Mouse (Mus musculus) liver, embryonic 15.5 days (tissue): ENCODE measurements around the gene Olfr1158. TPM values are rescaled to one million over a fixed set of nuclear protein-coding genes. Genes with fewer than 3 reads are reported as not detected.
A peak's percentile ranks its signal among the peaks of the same experiment; 100 is the strongest.
"Not testable (repeated sequence)": the region's sequence is repeated elsewhere in the genome, so short reads cannot be mapped to it uniquely, and the experiment has no call there.

Source experiments
- ATAC-seq: fragments of 200-750 bp; cut with Nextera tagmentation; 2 replicates; pipeline ENCODE4 v1.8.0; 2017; ENCODE audit warnings: moderate number of reproducible peaks, mild to moderate bottlenecking, moderate library complexity; ENCODE audit not compliant: insufficient read depth
- H3K27ac ChIP-seq: fragments of 300-500 bp; sonication (generic); replicated peaks from 2 replicates; pipeline ENCODE4 v1.5.1; 2015; ENCODE audit warnings: mild to moderate bottlenecking, inconsistent platforms
- H3K27me3 ChIP-seq: fragments of 300-500 bp; sonication (generic); 2 replicates; pipeline ENCODE4 v1.6.1; 2015; ENCODE audit warnings: mild to moderate bottlenecking, inconsistent platforms
- H3K36me3 ChIP-seq: fragments of 300-500 bp; sonication (generic); replicated peaks from 2 replicates; pipeline ENCODE4 v1.6.1; 2015; ENCODE audit warnings: moderate library complexity, mild to moderate bottlenecking, inconsistent platforms
- H3K4me1 ChIP-seq: fragments of 300-500 bp; sonication (generic); replicated peaks from 2 replicates; pipeline ENCODE4 v1.6.1; 2015; ENCODE audit warnings: inconsistent platforms
- H3K4me2 ChIP-seq: fragments of 300-500 bp; sonication (generic); 2 replicates; pipeline ENCODE4 v1.6.1; 2015; ENCODE audit warnings: moderate library complexity, mild to moderate bottlenecking, inconsistent platforms
- H3K4me3 ChIP-seq: fragments of 300-500 bp; sonication (generic); replicated peaks from 2 replicates; pipeline ENCODE4 v1.5.1; 2015; ENCODE audit warnings: mild to moderate bottlenecking, inconsistent platforms
- H3K9ac ChIP-seq: fragments of 300-500 bp; sonication (generic); 2 replicates; pipeline ENCODE4 v1.6.1; 2015; ENCODE audit warnings: moderate library complexity, mild to moderate bottlenecking, inconsistent platforms
- H3K9me3 ChIP-seq: fragments of 300-500 bp; sonication (generic); replicated peaks from 2 replicates; pipeline ENCODE4 v1.6.1; 2016; ENCODE audit warnings: inconsistent platforms
- WGBS: fragments of 180-500 bp; shearing (Covaris S2); methylation state at CpG from one replicate; pipeline ENCODE4 v1.1.7; 2015; ENCODE audit warnings: mixed read lengths; ENCODE audit not compliant: insufficient replicate concordance; 5-methylcytosine and 5-hydroxymethylcytosine counted together
- polyA plus RNA-seq: library from polyadenylated mRNA; unstranded; fragments of >200 nt; fragmentation: Nextera tagmentation; extraction: Ambion mirVana; gene quantifications from 2 replicates; pipeline ENCODE4 v1.2.1, GENCODE M21; 2015

Olfr1158 gene
- polyA plus RNA-seq = not detected in 2 replicates

- H3K4me3 ChIP-seq = no peak within 1 kb of the TSS
- no peaks in the 10 kb centered on the region for H3K27me3 ChIP-seq
- no peak within 1 kb of the TSS for H3K4me2 ChIP-seq
- H3K9ac ChIP-seq = no peak within 1 kb of the TSS
- no peak for ATAC-seq
- no peaks in the 10 kb centered on the region for H3K9me3 ChIP-seq
- H3K4me1 ChIP-seq = no peaks in the 10 kb centered on the region
- H3K27ac ChIP-seq = no peak within 1 kb of the TSS
- no peaks in the 10 kb centered on the region for H3K36me3 ChIP-seq
Observed at GRCm38 (mm10) chr2:87989813-87990212, at the start of gene Olfr1158. Gene Olfr1158 (plus strand): TSS chr2:87990113.

- 86% methylated on average over 1 of the region's 1 CpGs for WGBS
- no peak for ATAC-seq
- Histone ChIP-seq H3K4me2 (no peak within 1 kb of the TSS), H3K9ac (no peak within 1 kb of the TSS), H3K36me3 (no peaks in the 10 kb centered on the region), H3K4me1 (no peaks in the 10 kb centered on the region), H3K4me3 (no peak within 1 kb of the TSS), H3K9me3 (no peaks in the 10 kb centered on the region), H3K27me3 (no peaks in the 10 kb centered on the region), H3K27ac (no peak within 1 kb of the TSS)
Observed at GRCm38 (mm10) chr2:87945037-87945436, 44.9 kb upstream of the Olfr1158 start, which contains the start of gene Olfr1155. Gene Olfr1155 (minus strand): TSS chr2:87945137.

- ATAC-seq = no peak
- H3K4me3 ChIP-seq = no peak within 1 kb of the TSS
Observed at GRCm38 (mm10) chr2:87953000-87953399, 36.9 kb upstream of the Olfr1158 start, which contains the start of gene Olfr1156. Gene Olfr1156 (minus strand): TSS chr2:87953100.

GRCm38 (mm10) chr2:87968199-87968598 lies 21.7 kb upstream of the Olfr1158 start, which contains the start of gene Olfr1157:
Gene Olfr1157 (minus strand): TSS chr2:87968299.
- ATAC-seq = no peak
- no peak within 1 kb of the TSS for H3K27ac ChIP-seq
- 80% methylated on average over 4 of the region's 4 CpGs for WGBS

More at GRCm38 (mm10) chr2:87953000-87953399, 36.9 kb upstream of the Olfr1158 start, which contains the start of gene Olfr1156:
- Histone ChIP-seq H3K9ac (no peak within 1 kb of the TSS), H3K27ac (no peak within 1 kb of the TSS), H3K4me2 (no peak within 1 kb of the TSS), H3K36me3 (no peaks in the 10 kb centered on the region), H3K9me3 (no peaks in the 10 kb centered on the region), H3K27me3 (no peaks in the 10 kb centered on the region), H3K4me1 (no peaks in the 10 kb centered on the region)

GRCm38 (mm10) chr2:87974563-87974962 lies 15.3 kb upstream of the Olfr1158 start, which contains the start of gene Olfr74:
Gene Olfr74 (minus strand): TSS chr2:87974663.
- H3K9me3 ChIP-seq = no peaks in the 10 kb centered on the region
- WGBS = 52% methylated on average over 3 of the region's 3 CpGs
- H3K36me3 ChIP-seq = no peaks in the 10 kb centered on the region
- no peaks in the 10 kb centered on the region for H3K4me1 ChIP-seq
- H3K27me3 ChIP-seq = no peaks in the 10 kb centered on the region
- no peak within 1 kb of the TSS for H3K27ac ChIP-seq
- no peak within 1 kb of the TSS for H3K9ac ChIP-seq
- H3K4me2 ChIP-seq = no peak within 1 kb of the TSS
- no peak for ATAC-seq
- H3K4me3 ChIP-seq = no peak within 1 kb of the TSS

More at GRCm38 (mm10) chr2:87968199-87968598, 21.7 kb upstream of the Olfr1158 start, which contains the start of gene Olfr1157:
- H3K36me3 ChIP-seq = no peaks in the 10 kb centered on the region
- no peaks in the 10 kb centered on the region for H3K4me1 ChIP-seq
- no peaks in the 10 kb centered on the region for H3K27me3 ChIP-seq
- H3K4me3 ChIP-seq = no peak within 1 kb of the TSS
- H3K4me2 ChIP-seq = no peak within 1 kb of the TSS
- no peaks in the 10 kb centered on the region for H3K9me3 ChIP-seq
- no peak within 1 kb of the TSS for H3K9ac ChIP-seq

GRCm38 (mm10) chr2:88007515-88008318 lies 17.8 kb downstream of the Olfr1158 start, which contains the start of gene Olfr1160:
Gene Olfr1160 (minus strand): TSS chr2:88008268.
- H3K9ac ChIP-seq = no peak within 1 kb of the TSS
- H3K4me2 ChIP-seq = no peak within 1 kb of the TSS
- H3K36me3 ChIP-seq = no peaks in the 10 kb centered on the region
- no peaks in the 10 kb centered on the region for H3K9me3 ChIP-seq
- no peak within 1 kb of the TSS for H3K4me3 ChIP-seq
- no peaks in the 10 kb centered on the region for H3K4me1 ChIP-seq
- no peak within 1 kb of the TSS for H3K27ac ChIP-seq
- ATAC-seq = 0 out of 2 replicates have a peak, but pooled peaks have one; percentile 63
- no peaks in the 10 kb centered on the region for H3K27me3 ChIP-seq

GRCm38 (mm10) chr2:88022474-88022873 lies 32.6 kb downstream of the Olfr1158 start, which contains the start of gene Olfr1161:
Gene Olfr1161 (plus strand): TSS chr2:88022774.
- H3K27ac ChIP-seq, ATAC-seq, H3K4me1 ChIP-seq, H3K27me3 ChIP-seq, H3K4me3 ChIP-seq, H3K36me3 ChIP-seq, H3K9ac ChIP-seq, H3K4me2 ChIP-seq, H3K9me3 ChIP-seq: not testable (repeated sequence)
- 44% methylated on average over 1 of the region's 1 CpGs for WGBS

- ATAC-seq = no peak
- Histone ChIP-seq H3K4me3 (no peak within 1 kb of the TSS), H3K9me3 (no peaks in the 10 kb centered on the region), H3K4me1 (no peaks in the 10 kb centered on the region), H3K9ac (no peak within 1 kb of the TSS), H3K4me2 (no peak within 1 kb of the TSS), H3K27me3 (no peaks in the 10 kb centered on the region), H3K27ac (no peak within 1 kb of the TSS), H3K36me3 (no peaks in the 10 kb centered on the region)
Observed at GRCm38 (mm10) chr2:88037599-88037998, 47.7 kb downstream of the Olfr1158 start, which contains the start of gene Olfr73. Gene Olfr73 (minus strand): TSS chr2:88037699.

Other genes with a start within 250 kb of the Olfr1158 start
- gene Olfr1140, start 246.4 kb upstream of the Olfr1158 start, polyA plus RNA-seq = not detected in 2 replicates
- gene Olfr1141, start 236.1 kb upstream of the Olfr1158 start, polyA plus RNA-seq = not detected in 2 replicates
- gene Olfr152, start 210.6 kb upstream of the Olfr1158 start, polyA plus RNA-seq = not detected in 2 replicates
- not detected in 2 replicates for gene Olfr1143, start 189.5 kb upstream of the Olfr1158 start, polyA plus RNA-seq
- gene Olfr1145, start 180.3 kb upstream of the Olfr1158 start, polyA plus RNA-seq = not detected in 2 replicates
- gene Olfr1148, start 159.6 kb upstream of the Olfr1158 start, polyA plus RNA-seq = not detected in 2 replicates
- not detected in 2 replicates for gene Olfr1150-ps1, start 146.1 kb upstream of the Olfr1158 start, polyA plus RNA-seq
- gene Olfr1151, start 134.3 kb upstream of the Olfr1158 start, polyA plus RNA-seq = not detected in 2 replicates
- gene Olfr1152, start 123.6 kb upstream of the Olfr1158 start, polyA plus RNA-seq = not detected in 2 replicates
- not detected in 2 replicates for gene Olfr1153, start 95.2 kb upstream of the Olfr1158 start, polyA plus RNA-seq
- gene Olfr1154, start 84.9 kb upstream of the Olfr1158 start, polyA plus RNA-seq = not detected in 2 replicates
- gene Olfr1155, start 45.0 kb upstream of the Olfr1158 start, polyA plus RNA-seq = not detected in 2 replicates
- not detected in 2 replicates for gene Olfr1156, start 37.0 kb upstream of the Olfr1158 start, polyA plus RNA-seq
- not detected in 2 replicates for gene Olfr1157, start 21.8 kb upstream of the Olfr1158 start, polyA plus RNA-seq
- gene Olfr74, start 15.4 kb upstream of the Olfr1158 start, polyA plus RNA-seq = not detected in 2 replicates
- gene Olfr1160, start 18.2 kb downstream of the Olfr1158 start, polyA plus RNA-seq = not detected in 2 replicates
- not detected in 2 replicates for gene Olfr1161, start 32.7 kb downstream of the Olfr1158 start, polyA plus RNA-seq
- not detected in 2 replicates for gene Olfr73, start 47.6 kb downstream of the Olfr1158 start, polyA plus RNA-seq
- gene Olfr1162, start 61.0 kb downstream of the Olfr1158 start, polyA plus RNA-seq = not detected in 2 replicates
- gene Olfr1163, start 81.7 kb downstream of the Olfr1158 start, polyA plus RNA-seq = not detected in 2 replicates
- gene Olfr1164, start 103.9 kb downstream of the Olfr1158 start, polyA plus RNA-seq = not detected in 2 replicates
- gene Olfr1166, start 138.2 kb downstream of the Olfr1158 start, polyA plus RNA-seq = not detected in 2 replicates
- gene Olfr1167, start 165.1 kb downstream of the Olfr1158 start, polyA plus RNA-seq = not detected in 2 replicates
- not detected in 2 replicates for gene Olfr1168, start 191.8 kb downstream of the Olfr1158 start, polyA plus RNA-seq
- not detected in 2 replicates for gene Olfr1170, start 238.2 kb downstream of the Olfr1158 start, polyA plus RNA-seq